Mouse (Mus musculus): Measurements from ENCODE around the gene Hcn4. TPM values are rescaled to one million over a fixed set of nuclear protein-coding genes. Genes with fewer than 3 reads are reported as not detected.

Hcn4 gene
- polyA plus RNA-seq, 1 experiment from 2014 or later, result 3.0 TPM

GRCm38 (mm10) chr9:58891840-58892640, 68.8 kb downstream of the Hcn4 start:
- no peak overlapping the region for H3K4me2 ChIP-seq (replicated peaks)
- H3K4me3 ChIP-seq, result no peak overlapping the region
- H3K9me3 ChIP-seq, result no peaks in the 10 kb centered on the region
- H3K9ac ChIP-seq, result no peak overlapping the region
- H3K36me3 ChIP-seq, result peaks cover 52% of the 10 kb centered on the region
- no peak overlapping the region for H3K27ac ChIP-seq
- H3K4me1 ChIP-seq, result no peaks in the 10 kb centered on the region
- ATAC-seq (ENCODE audit: low FRiP score, low read depth), result no peak
- no peaks in the 10 kb centered on the region for H3K27me3 ChIP-seq (replicated peaks)
- 94% methylated on average over 6 of the region's 6 CpGs for WGBS

GRCm38 (mm10) chr9:58899602-58900001, 76.4 kb downstream of the Hcn4 start:
- Histone ChIP-seq H3K9ac (no peak overlapping the region), H3K4me3 (no peak overlapping the region), H3K27me3 (replicated peaks) (no peaks in the 10 kb centered on the region), H3K4me2 (replicated peaks) (no peak overlapping the region), H3K9me3 (no peaks in the 10 kb centered on the region), H3K36me3 (peaks cover 22% of the 10 kb centered on the region), H3K27ac (no peak overlapping the region), H3K4me1 (no peaks in the 10 kb centered on the region)
- no peak for ATAC-seq (ENCODE audit: low FRiP score, low read depth)

GRCm38 (mm10) chr9:58902869-58903585, 79.8 kb downstream of the Hcn4 start:
- H3K27ac ChIP-seq, result no peak overlapping the region
- no peaks in the 10 kb centered on the region for H3K9me3 ChIP-seq
- peaks cover 28% of the 10 kb centered on the region for H3K36me3 ChIP-seq
- H3K4me1 ChIP-seq, result no peaks in the 10 kb centered on the region
- no peak overlapping the region for H3K9ac ChIP-seq
- no peak overlapping the region for H3K4me3 ChIP-seq
- ATAC-seq (ENCODE audit: low FRiP score, low read depth), result no peak
- H3K4me2 ChIP-seq (replicated peaks), result no peak overlapping the region
- no peaks in the 10 kb centered on the region for H3K27me3 ChIP-seq (replicated peaks)
- 74% methylated on average over 6 of the region's 6 CpGs for WGBS

Other genes starting within 250 kb of the Hcn4 start
- gene Nptn, start 241.2 kb upstream of the Hcn4 start, polyA plus RNA-seq (2016; fragmentation: Nextera tagmentation; extraction: Ambion mirVana), result 86.5 and 91.0 TPM in 2 replicates
- 1.7 and 3.7 TPM in 2 replicates for gene Rec114, start 79.4 kb upstream of the Hcn4 start, polyA plus RNA-seq (2016; fragmentation: Nextera tagmentation; extraction: Ambion mirVana)
- gene Neo1, start 213.0 kb downstream of the Hcn4 start, polyA plus RNA-seq (2016; fragmentation: Nextera tagmentation; extraction: Ambion mirVana), result 53.0 and 60.4 TPM in 2 replicates

Measured in neural tube, embryonic 12.5 days (tissue).